In genomic region chr10:62578338-62579100, GRCm38 (mm10) we compare ENCODE assay signal across 8 mouse cellular contexts. TPM values are rescaled to one million over a fixed set of nuclear protein-coding genes. Genes with fewer than 3 reads are reported as not detected.
DNase-seq lines count a peak whose midpoint lies in the region; ATAC-seq and TF ChIP-seq lines count a peak whose summit lies in the region.

Gene Kif1bp, minus strand, starts transcription at chr10:62578457.

- peak; percentile 89 for TF ChIP-seq POLR2A in brain, embryonic 14.5 days (IDR thresholded peaks at IDR 0.05; ENCODE audit: borderline replicate concordance, extremely low read depth, insufficient read depth, insufficient read length, poor library complexity, severe bottlenecking)
- peak; percentile 75 for TF ChIP-seq POLR2A in liver, adult 2 months (IDR thresholded peaks at IDR 0.05; ENCODE audit: extremely low read depth, insufficient read depth, low read length)
- peak; percentile 96 for TF ChIP-seq POLR2A in myocyte (IDR thresholded peaks at IDR 0.05; ENCODE audit: insufficient read length, low read depth)

- peak within 1 kb of the TSS; percentile 75 for H3K9ac ChIP-seq in heart, embryonic 11.5 days (ENCODE audit: low read depth, low read length)
- peak within 1 kb of the TSS; percentile 87 for H3K9ac ChIP-seq in kidney, embryonic 16.5 days (replicated peaks; ENCODE audit: low read length)
- H3K9ac ChIP-seq in liver, adult 2 months (ENCODE audit: low read depth, low read length) = peak within 1 kb of the TSS; percentile 88

- peak within 1 kb of the TSS; percentile 88 for H3K4me2 ChIP-seq in heart, embryonic 11.5 days
- H3K4me2 ChIP-seq in kidney, embryonic 16.5 days (replicated peaks; ENCODE audit: low read depth, low read length) = peak within 1 kb of the TSS; percentile 94
- H3K4me2 ChIP-seq in myocyte (ENCODE audit: low read depth) = peak within 1 kb of the TSS; percentile 90

- peak within 1 kb of the TSS; percentile 60 for H3K27ac ChIP-seq in heart, embryonic 11.5 days (ENCODE audit: low read depth, low read length)
- H3K27ac ChIP-seq in kidney, embryonic 16.5 days (ENCODE audit: low read length) = no peak within 1 kb of the TSS
- peak within 1 kb of the TSS; percentile 24; the same call in 1 of the 2 replicates for H3K27ac ChIP-seq in liver, adult 2 months (replicated peaks; ENCODE audit: insufficient read depth, low read depth, low read length)

- WGBS in heart, embryonic 11.5 days (ENCODE audit: insufficient replicate concordance) = 5% methylated on average over 33 of the region's 33 CpGs
- 5% methylated on average over 33 of the region's 33 CpGs for WGBS in kidney, embryonic 16.5 days
- 5% methylated on average over 33 of the region's 33 CpGs for WGBS in liver, adult 2 months

- H3K27me3 ChIP-seq in C2C12 (ENCODE audit: control insufficient read depth, insufficient read depth, insufficient read length) (no peaks in the 10 kb centered on the region), myocyte (ENCODE audit: control insufficient read depth, insufficient read depth, insufficient read length) (no peaks in the 10 kb centered on the region)
- H3K27me3 ChIP-seq in erythroblast, embryonic 14.5 days (ENCODE audit: control insufficient read depth) = no peaks in the 10 kb centered on the region
- H3K27me3 ChIP-seq in heart, embryonic 11.5 days (ENCODE audit: control insufficient read depth, insufficient read depth, low read length) = no peaks in the 10 kb centered on the region
- H3K27me3 ChIP-seq in kidney, embryonic 16.5 days (ENCODE audit: insufficient read depth, low read length) = no peaks in the 10 kb centered on the region
- H3K27me3 ChIP-seq in liver, adult 2 months (ENCODE audit: control insufficient read depth, insufficient read depth, low read length) = no peaks in the 10 kb centered on the region
- no peaks in the 10 kb centered on the region for H3K27me3 ChIP-seq in splenic B cell, adult 2 months (ENCODE audit: control insufficient read depth, insufficient read depth, low read length, poor library complexity, severe bottlenecking)

- H3K36me3 ChIP-seq in C2C12 (ENCODE audit: control insufficient read depth, insufficient read depth) = peaks cover 50% of the 10 kb centered on the region
- peaks cover 65% of the 10 kb centered on the region for H3K36me3 ChIP-seq in erythroblast, embryonic 14.5 days (ENCODE audit: control insufficient read depth)
- peaks cover 23% of the 10 kb centered on the region for H3K36me3 ChIP-seq in heart, embryonic 11.5 days (ENCODE audit: control insufficient read depth, insufficient read depth, low read length)
- peaks cover 34% of the 10 kb centered on the region for H3K36me3 ChIP-seq in kidney, embryonic 16.5 days (ENCODE audit: insufficient read depth, low read length)
- H3K36me3 ChIP-seq in liver, adult 2 months (ENCODE audit: control insufficient read depth, insufficient read depth, low read length) = peaks cover 22% of the 10 kb centered on the region
- H3K36me3 ChIP-seq in myocyte (ENCODE audit: control insufficient read depth, insufficient read depth) = peaks cover 33% of the 10 kb centered on the region
- peaks cover 5% of the 10 kb centered on the region for H3K36me3 ChIP-seq in splenic B cell, adult 2 months (ENCODE audit: control insufficient read depth, insufficient read depth, low read length, poor library complexity, severe bottlenecking)

- peak within 1 kb of the TSS; percentile 87 for H3K4me3 ChIP-seq in C2C12 (ENCODE audit: insufficient read depth, poor library complexity, severe bottlenecking)
- peak within 1 kb of the TSS; percentile 73 for H3K4me3 ChIP-seq in erythroblast, embryonic 14.5 days (replicated peaks)
- peak within 1 kb of the TSS; percentile 90 for H3K4me3 ChIP-seq in heart, embryonic 11.5 days (ENCODE audit: low read depth, low read length)
- peak within 1 kb of the TSS; percentile 96 for H3K4me3 ChIP-seq in kidney, embryonic 16.5 days (ENCODE audit: low read length)
- H3K4me3 ChIP-seq in liver, adult 2 months (ENCODE audit: insufficient read depth, low read depth, low read length) = peak within 1 kb of the TSS; percentile 91
- peak within 1 kb of the TSS; percentile 65 for H3K4me3 ChIP-seq in myocyte

- TF ChIP-seq CTCF in C2C12 (IDR thresholded peaks at IDR 0.05; ENCODE audit: control insufficient read depth, insufficient read depth, insufficient read length) = no peak
- TF ChIP-seq CTCF in brain, embryonic 14.5 days (IDR thresholded peaks at IDR 0.05; ENCODE audit: borderline replicate concordance, extremely low read depth, insufficient read depth, insufficient read length) = no peak
- TF ChIP-seq CTCF in liver, adult 2 months (IDR thresholded peaks at IDR 0.05; ENCODE audit: low read depth, low read length) = no peak

- peaks cover 16% of the 10 kb centered on the region for H3K79me3 ChIP-seq in C2C12 (ENCODE audit: low read depth)

- DNase-seq in brain, embryonic 14.5 days (ENCODE audit: low read depth) = peak; percentile 100
- DNase-seq in liver, adult 2 months (ENCODE audit: extremely low read depth, low read depth, low spot score) = peak; percentile 95
- DNase-seq in splenic B cell, adult 2 months (ENCODE audit: low read depth, low spot score) = peak; percentile 97

- H3ac ChIP-seq in C2C12 (ENCODE audit: control insufficient read depth, insufficient read length, low read depth) = peak within 1 kb of the TSS; percentile 82
- peak within 1 kb of the TSS; percentile 97 for H3ac ChIP-seq in myocyte (ENCODE audit: control insufficient read depth, insufficient read length)

- peaks cover 28% of the 10 kb centered on the region for H3K4me1 ChIP-seq in erythroblast, embryonic 14.5 days (ENCODE audit: control insufficient read depth)
- peaks cover 5% of the 10 kb centered on the region; the same call in 1 of the 2 replicates for H3K4me1 ChIP-seq in heart, embryonic 11.5 days (ENCODE audit: control insufficient read depth, insufficient read depth, low read length)
- H3K4me1 ChIP-seq in kidney, embryonic 16.5 days (ENCODE audit: insufficient read depth, low read length) = peaks cover 13% of the 10 kb centered on the region
- H3K4me1 ChIP-seq in liver, adult 2 months (ENCODE audit: control insufficient read depth, insufficient read depth, low read length) = peaks cover 4% of the 10 kb centered on the region

- H3K79me2 ChIP-seq in C2C12 (ENCODE audit: control insufficient read depth, insufficient read depth) (peaks cover 28% of the 10 kb centered on the region), myocyte (ENCODE audit: control insufficient read depth, insufficient read depth) (peaks cover 13% of the 10 kb centered on the region)
- H3K79me2 ChIP-seq in liver, adult 2 months (ENCODE audit: control insufficient read depth, insufficient read depth, low read length) = peaks cover 6% of the 10 kb centered on the region; the same call in 1 of the 2 replicates

- peak; percentile 97 for ATAC-seq in heart, embryonic 11.5 days (replicated peaks; ENCODE audit: insufficient number of reproducible peaks, low FRiP score, low TSS enrichment)
- peak; percentile 100 for ATAC-seq in kidney, embryonic 16.5 days (ENCODE audit: low FRiP score, low TSS enrichment)

- H3K9me3 ChIP-seq in erythroblast, embryonic 14.5 days (ENCODE audit: control insufficient read depth, low read length) = no peaks in the 10 kb centered on the region
- no peaks in the 10 kb centered on the region for H3K9me3 ChIP-seq in heart, embryonic 11.5 days (replicated peaks; ENCODE audit: control insufficient read depth, low read length)
- no peaks in the 10 kb centered on the region for H3K9me3 ChIP-seq in kidney, embryonic 16.5 days (ENCODE audit: low read length)

TF ChIP-seq in C2C12, 6 proteins besides CTCF, POLR2A, EP300 and RAD21:
- TF ChIP-seq CEBPB (IDR thresholded peaks at IDR 0.05; ENCODE audit: low read depth) (peak; percentile 83), FOSL1 (IDR thresholded peaks at IDR 0.05; ENCODE audit: insufficient read depth, low read length, poor library complexity, severe bottlenecking) (no peak), MAX (IDR thresholded peaks at IDR 0.05) (no peak)

TF ChIP-seq in myocyte, 11 proteins besides CTCF, POLR2A, EP300 and RAD21:
- TF ChIP-seq POLR2AphosphoS2 (IDR thresholded peaks at IDR 0.05; ENCODE audit: insufficient read length, low read depth) (peak; percentile 94), USF1 (IDR thresholded peaks at IDR 0.05; ENCODE audit: low read depth) (no peak), TCF3 (IDR thresholded peaks at IDR 0.05; ENCODE audit: insufficient read length, low read depth) (no peak)

RNA-seq across cellular contexts. Expression of gene Kif1bp, which starts in this region (rescaled TPM):
- polyA plus RNA-seq in C2C12 (2012; fragmentation: generic; extraction: Trizol) (21.5 TPM), myocyte (2012; fragmentation: generic; extraction: Trizol) (31.2 TPM)
- 54.2 and 71.8 TPM in 2 replicates for polyA plus RNA-seq in brain, embryonic 14.5 days (2012; rRNA removed)
- polyA plus RNA-seq in erythroblast, embryonic 14.5 days (2012) = 1.2 and 1.3 TPM in 2 replicates
- polyA plus RNA-seq in heart, embryonic 11.5 days (2014; fragmentation: Nextera tagmentation; extraction: Ambion mirVana) = 31.1 and 34.0 TPM in 2 replicates
- 35.5 and 39.0 TPM in 2 replicates for polyA plus RNA-seq in kidney, embryonic 16.5 days (2015; fragmentation: Nextera tagmentation; extraction: Ambion mirVana)
- 8.3 and 8.6 TPM in 2 replicates for total RNA-seq in liver, adult 2 months (2014; rRNA removed)
- 8.2 and 9.8 TPM in 2 replicates for polyA plus RNA-seq in liver, adult 2 months (2012; rRNA removed)
